Mouse (Mus musculus) frontal cortex, postnatal 10 days (tissue): ENCODE data around the gene Abca14.
A peak's percentile ranks its signal among the peaks of the same experiment; 100 is the strongest.
"Not testable (repeated sequence)": the region's sequence is repeated elsewhere in the genome, so short reads cannot be mapped to it uniquely, and the experiment has no call there.

Experiments
- DNase-seq, 2 experiments: peaks; one replicate each; pipeline ENCODE4 v3.0.0; 2022; ENCODE audit warnings: low spot score in 2 of 2, mixed read lengths in 1 of 2

Gene Abca14

DNA sequence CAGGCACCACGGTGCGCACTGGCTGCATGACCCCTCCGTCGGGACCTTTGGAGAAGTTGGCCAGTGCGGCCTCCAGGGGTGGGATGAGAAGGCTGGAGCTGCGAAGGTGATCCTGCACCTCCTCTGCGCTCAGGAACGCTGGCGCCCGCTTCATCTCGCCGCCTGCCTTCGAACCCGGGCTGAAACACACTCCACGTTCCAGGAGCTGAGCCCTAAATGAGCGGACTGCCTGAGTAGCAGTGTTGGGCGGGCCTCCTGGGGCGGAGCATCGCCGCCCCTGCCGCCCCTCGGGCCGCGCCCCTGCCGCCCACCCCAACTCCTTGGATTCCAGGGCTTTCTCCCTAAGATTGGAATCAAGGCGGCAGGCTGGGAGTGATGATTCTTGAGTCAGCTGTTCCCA, 2.0 kb upstream of the Abca14 start, which contains the start of gene Crym:
TSS of gene Crym (minus strand) at position 341 of the 400 bp plus-strand sequence.
- DNase-seq: no peak

DNA sequence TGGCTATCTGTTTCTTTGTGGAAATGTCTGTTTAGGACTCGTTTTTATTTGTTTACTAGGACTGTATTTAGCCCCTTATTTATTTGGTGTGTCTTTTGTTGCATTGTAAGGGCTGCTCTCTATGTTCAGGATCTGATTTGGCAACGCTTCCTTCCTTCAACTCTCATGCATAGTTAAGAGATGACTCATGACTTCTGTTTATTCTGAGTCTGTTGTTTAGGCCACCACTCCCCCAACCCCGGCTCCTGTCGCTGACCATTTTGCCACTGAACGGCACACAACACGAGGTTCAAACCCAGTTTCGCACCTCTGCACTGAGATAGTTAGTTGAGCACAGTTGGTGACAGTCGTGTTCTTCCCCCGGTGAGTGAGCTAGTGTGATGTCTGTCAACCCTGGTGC, 2.2 kb downstream of the Abca14 start:
- no peak for DNase-seq

DNA sequence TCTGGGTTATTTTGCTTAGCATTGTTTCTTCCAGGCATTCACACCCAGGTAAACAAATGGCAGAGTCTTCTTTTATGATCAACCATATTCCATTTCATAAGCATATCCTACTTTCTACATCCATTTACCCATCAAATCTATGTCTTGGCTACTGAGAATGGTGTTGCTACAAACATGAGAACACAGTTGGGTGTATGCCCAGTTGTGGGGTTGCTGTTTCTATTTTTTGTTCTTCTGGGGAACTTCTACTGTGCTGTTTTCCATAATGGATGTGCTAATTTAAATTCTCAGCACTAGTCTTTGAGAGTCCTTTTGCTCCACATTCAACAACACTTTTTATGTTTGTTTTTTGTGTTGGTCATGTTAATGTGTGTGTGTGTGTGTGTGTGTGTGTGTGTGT, 24.8 kb downstream of the Abca14 start:
- DNase-seq: peak in 1 of 2 experiments; percentile 18

DNA sequence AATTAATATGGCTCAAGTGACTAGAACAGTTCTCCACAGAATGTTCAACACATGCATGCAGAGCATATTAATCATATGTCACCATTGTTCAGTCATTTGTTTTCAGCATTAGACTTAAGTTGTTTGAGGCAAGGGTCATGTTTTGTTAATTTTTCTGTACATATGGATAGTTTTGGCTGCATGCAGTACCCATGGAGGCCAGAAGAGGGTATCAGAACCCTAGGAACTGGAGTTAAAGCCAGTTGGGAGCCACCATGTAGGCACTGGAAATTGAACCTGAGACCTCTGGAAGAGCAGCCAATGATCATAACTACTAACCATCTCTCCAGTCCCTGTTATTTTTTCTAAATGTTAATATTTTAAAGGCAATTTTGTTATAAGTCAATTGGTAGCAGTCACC, 37.3 kb downstream of the Abca14 start:
- DNase-seq: no peak

DNA sequence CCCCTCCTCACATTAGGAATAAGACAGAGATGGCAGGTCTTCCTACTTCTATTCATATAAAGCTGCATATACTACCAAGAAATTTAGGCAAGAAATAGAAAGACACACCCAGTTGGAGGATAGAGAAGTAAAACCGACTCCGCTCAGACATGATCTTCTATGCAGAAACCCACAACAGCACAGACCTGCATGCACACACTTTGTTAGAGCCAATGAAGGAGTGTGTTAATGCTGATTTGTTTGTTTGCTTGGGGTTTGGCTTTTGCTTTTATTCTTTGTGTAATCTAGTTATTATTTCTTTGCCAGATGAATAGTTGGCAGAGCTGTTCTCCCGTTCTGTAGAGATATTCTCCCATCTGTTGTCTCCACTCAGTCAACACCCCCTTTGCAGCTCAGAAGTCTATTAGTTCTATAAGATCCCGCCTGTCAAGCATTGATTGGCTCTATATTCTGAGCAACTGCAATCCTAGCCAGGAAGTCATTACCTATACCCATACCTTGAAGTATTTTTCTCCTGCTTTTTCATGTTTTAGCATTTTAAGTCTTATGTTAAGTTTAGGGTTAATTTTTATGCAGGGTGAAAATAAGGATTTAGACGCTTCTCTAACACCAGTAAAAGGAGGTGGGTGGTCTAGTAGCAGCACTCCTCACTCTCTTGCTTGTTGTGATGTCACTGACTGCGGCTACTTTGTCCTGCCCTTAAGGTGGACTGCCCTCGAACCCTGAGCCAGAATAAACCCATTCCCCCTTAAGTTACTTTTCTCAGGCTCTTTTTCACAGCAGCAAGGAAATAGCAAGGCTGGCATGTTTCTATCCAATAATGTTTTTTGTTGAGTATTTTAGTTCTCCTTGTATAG, 67.6 kb downstream of the Abca14 start:
- DNase-seq: no peak

DNA sequence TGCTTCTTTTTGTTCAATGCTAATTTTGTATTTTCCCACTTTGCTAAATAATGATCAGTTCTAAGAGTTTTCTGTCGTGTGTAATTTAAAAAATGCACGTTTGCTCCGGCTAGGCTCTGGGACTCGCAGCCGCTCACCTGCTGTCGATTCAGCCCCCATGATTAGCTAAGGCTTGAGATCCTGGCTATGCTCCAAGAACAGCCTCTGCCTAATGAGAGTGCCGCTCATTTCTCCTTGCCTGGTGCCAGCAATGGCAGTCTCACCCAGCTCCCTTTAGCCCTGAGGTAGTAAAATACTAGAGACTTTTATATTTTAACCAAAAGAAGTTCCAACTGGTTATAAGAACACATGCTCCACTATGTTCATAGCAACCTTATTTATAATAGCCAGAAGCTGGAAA, 68.3 kb downstream of the Abca14 start:
- no peak for DNase-seq

DNA sequence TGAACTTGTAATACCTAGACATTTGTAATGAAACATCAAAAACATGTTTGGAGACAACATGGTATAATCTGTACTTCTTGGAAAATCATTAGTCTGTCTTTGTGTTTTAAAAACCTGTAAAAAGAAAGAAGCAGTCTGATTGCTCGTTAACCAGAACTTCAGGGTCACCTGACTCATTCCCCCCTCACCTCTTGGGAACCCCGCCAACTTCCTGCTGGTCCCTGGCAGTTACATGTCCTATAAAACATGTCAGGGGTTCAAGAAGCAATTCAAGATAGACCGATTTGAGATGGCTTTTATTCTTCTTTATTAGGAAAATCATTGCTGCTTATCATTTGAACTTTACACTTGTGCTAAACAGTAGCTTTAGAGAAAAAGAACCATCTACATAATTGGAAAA, 81.5 kb downstream of the Abca14 start:
- no peak for DNase-seq

DNA sequence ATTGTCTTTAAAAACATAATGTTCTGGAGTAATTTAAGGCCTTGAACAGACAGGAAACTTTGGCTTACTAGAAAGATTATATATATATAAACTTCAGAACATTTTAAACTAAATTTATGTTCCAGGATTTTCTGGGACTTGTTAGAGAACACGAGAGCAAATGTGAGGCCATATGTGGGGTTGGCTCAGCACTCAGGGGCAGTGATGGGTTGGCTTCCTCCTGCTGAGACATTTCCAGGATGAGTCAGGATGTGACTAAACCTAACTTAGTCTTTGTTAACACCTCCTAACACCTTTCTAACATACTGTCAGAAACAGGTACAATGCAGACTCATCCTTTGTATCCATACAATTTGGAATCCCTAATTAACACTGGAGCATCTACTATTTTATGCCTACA, 112.3 kb downstream of the Abca14 start:
- DNase-seq: peak in 1 of 2 experiments; percentile 5

DNA sequence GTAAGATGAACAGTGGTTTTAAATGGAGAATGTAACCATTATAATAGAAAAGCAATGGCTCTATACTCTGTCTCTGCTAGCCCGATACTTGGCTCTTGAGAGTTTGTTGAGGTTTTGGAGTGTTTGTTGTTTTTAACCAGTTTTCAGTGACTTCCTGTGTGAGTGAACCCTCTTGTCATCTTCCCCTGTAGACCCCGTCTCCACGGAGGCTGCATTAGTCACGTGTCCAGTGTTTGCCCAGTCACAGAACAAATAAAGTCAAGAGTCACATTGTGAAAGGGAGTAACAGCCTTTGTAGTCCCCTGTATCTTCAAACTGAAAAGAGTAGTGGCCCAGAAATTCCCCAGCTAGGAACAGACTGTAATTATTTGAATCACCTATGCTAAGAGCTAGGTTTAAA, 119.2 kb downstream of the Abca14 start:
- no peak for DNase-seq

DNA sequence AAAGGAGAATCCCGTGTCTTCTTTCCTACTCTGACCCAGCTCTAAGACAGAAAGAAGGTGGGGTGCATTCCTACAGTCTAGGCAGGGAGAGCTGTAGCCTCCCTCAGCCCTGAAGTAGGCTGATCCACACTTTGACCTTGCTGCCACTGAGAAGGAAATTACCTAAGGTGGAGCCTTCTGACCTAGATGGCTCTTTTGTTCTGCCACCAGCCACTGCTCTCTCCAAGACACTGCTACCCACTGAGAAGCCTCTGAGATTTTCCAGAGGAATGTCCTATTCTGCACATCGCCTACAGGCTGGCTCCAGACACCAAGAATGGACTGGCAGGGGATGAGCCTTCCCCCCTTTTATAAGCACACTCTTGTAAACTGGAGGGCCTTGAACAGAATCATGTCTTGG, 122.2 kb downstream of the Abca14 start:
- not testable (repeated sequence) for DNase-seq

DNA sequence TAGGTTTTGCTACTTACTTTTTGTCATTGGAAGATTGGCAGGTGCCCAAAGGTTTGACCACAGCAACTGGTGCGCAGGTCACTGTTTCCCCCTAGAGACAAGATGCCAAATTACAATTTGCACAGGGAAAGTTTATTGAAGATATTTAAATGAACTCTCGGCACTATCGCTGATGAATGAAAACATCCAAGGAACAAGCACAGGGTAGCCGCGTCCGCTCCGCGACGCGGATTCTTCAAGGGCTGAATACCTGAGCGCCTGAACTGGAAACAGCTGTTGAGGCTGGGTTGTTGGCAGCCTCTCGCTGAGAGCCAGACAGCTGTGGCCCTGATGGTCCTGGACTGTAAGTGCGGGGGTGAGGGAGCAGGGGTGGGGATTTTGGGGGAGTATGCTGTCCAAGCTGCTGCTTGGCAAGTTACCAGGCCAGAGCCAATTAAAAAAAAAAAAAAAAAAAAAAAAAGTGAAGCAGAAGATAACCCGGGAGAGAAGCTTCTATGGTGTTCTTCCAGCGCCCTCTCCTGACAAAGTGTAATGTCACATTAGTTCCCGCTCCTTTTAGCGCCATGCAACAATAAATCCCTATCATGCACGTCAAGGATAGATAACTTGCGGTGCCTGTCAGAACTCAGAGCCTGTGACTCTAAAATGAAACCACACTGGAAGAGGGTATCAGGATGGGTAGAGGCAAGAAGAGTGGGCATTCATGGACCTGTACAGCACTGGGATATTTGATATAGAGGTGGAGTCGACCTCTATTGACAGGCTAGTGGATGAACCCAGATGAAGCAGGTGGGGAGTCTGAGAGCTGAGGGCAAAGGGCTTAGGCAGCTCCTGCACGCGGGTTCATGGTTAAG, 123.7 kb downstream of the Abca14 start:
- peak; percentile 13 to 34 for DNase-seq

DNA sequence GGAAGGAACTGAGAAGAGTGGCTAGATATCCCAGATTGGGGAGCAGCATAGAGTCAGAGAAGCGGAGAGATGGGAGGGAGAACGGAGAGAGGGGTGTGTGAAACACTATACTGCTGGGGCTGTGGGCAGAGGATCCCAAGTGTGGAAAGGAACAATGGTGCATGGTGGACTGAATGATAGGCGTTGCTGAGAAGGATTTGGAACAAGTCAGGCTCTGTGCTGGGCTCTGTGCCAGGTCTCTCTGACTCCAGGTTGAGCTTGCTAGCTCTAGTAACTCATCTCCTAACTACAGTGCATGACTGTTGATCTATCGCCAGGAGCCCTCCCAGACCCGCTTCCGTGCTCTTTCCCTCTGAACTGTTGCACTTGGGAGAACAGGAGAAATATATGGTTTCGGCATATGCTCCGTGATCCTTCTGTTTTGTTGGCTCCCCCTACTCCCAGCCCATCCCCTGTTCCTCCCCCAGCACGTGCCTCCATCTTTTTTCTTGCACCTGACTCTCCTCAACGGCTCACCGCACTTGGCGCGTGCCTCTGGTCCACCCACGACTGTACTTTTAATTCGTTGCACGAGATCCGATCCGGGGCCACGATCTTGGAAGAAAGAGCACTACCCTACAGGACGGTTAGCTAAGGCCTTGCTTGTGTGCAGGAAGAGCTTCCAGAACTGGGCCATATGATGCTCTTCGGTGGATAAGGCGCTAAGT, 124.5 kb downstream of the Abca14 start, which contains the start of gene Abca15:
TSS of gene Abca15 (plus strand) at position 584 of the 707 bp plus-strand sequence.
- DNase-seq: no peak

DNA sequence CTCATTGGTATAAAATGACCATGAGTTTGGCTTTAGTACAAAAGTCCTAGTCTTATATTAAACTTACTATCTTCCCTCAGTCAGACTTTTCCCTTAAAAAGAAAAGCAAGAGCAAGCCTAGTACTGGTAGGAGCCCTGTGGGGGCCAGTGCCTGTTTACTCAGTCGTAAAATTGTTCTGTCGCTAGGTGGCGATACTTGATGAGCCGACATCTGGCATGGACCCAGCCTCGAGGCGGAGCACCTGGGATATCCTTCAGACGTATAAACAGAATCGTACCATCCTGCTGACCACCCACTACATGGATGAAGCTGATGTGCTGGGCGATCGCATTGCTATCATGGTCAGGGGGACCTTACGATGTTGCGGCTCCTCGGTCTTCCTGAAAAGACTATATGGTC, 157.4 kb downstream of the Abca14 start:
- no peak for DNase-seq
